Mouse (Mus musculus): Measurements from ENCODE around the gene Chd3.

- TF ChIP-seq CTCF (IDR thresholded peaks at IDR 0.05; ENCODE audit: low read depth) = no peak
- no peak for TF ChIP-seq EP300 (IDR thresholded peaks at IDR 0.05; ENCODE audit: low read depth)
Observed at GRCm38 (mm10) chr11:69331929-69332405, 37.2 kb downstream of the Chd3 start.

Measured in heart, postnatal 0 days (tissue).